Mouse (Mus musculus) thymus, adult 18-20 months (tissue): ENCODE results near the gene Tbc1d9.
"Not testable (repeated sequence)": the region's sequence is repeated elsewhere in the genome, so short reads cannot be mapped to it uniquely, and the experiment has no call there.

ENCODE experiments used
- DNase-seq, 2 experiments: peaks; one replicate each; pipeline ENCODE4 v3.0.0; 2022; ENCODE audit warnings: mixed read lengths in 2 of 2

The Tbc1d9 gene

GRCm38 (mm10) chr8:83244151-83244550 lies 79.0 kb downstream of the Tbc1d9 start:
- no peak for DNase-seq

GRCm38 (mm10) chr8:83250858-83251257 lies 85.7 kb downstream of the Tbc1d9 start:
- DNase-seq: no peak

GRCm38 (mm10) chr8:83251362-83252246 lies 86.5 kb downstream of the Tbc1d9 start:
- no peak for DNase-seq

GRCm38 (mm10) chr8:83252791-83253190 lies 87.6 kb downstream of the Tbc1d9 start:
- DNase-seq: no peak

- no peak for DNase-seq
These were observed 92.5 kb downstream of the Tbc1d9 start for GRCm38 (mm10) chr8:83257631-83258030.

GRCm38 (mm10) chr8:83260418-83261215 lies 95.5 kb downstream of the Tbc1d9 start:
- DNase-seq: peak in 1 of 2 experiments; percentile 24

- no peak for DNase-seq
These were observed 106.0 kb downstream of the Tbc1d9 start for GRCm38 (mm10) chr8:83271172-83271571.

GRCm38 (mm10) chr8:83272464-83272863 lies 107.3 kb downstream of the Tbc1d9 start:
- no peak for DNase-seq

GRCm38 (mm10) chr8:83274470-83274869 lies 109.3 kb downstream of the Tbc1d9 start:
- no peak for DNase-seq

- DNase-seq: no peak
These were observed 113.3 kb downstream of the Tbc1d9 start for GRCm38 (mm10) chr8:83278431-83278830.

GRCm38 (mm10) chr8:83285391-83285790 lies 120.2 kb downstream of the Tbc1d9 start:
- DNase-seq: no peak

GRCm38 (mm10) chr8:83290176-83290575 lies 125.0 kb downstream of the Tbc1d9 start, which contains the start of gene Ucp1:
Gene Ucp1, plus strand, starts transcription at chr8:83290352.
- DNase-seq: no peak

- no peak for DNase-seq
These were observed 132.2 kb downstream of the Tbc1d9 start for GRCm38 (mm10) chr8:83297375-83297774.

- DNase-seq: no peak
These were observed 135.0 kb downstream of the Tbc1d9 start for GRCm38 (mm10) chr8:83300135-83300534.

GRCm38 (mm10) chr8:83304946-83305345 lies 139.8 kb downstream of the Tbc1d9 start:
- no peak for DNase-seq

- no peak for DNase-seq
These were observed 144.7 kb downstream of the Tbc1d9 start for GRCm38 (mm10) chr8:83309836-83310235.

GRCm38 (mm10) chr8:83315084-83315483 lies 149.9 kb downstream of the Tbc1d9 start:
- not testable (repeated sequence) for DNase-seq

GRCm38 (mm10) chr8:83315691-83316090 lies 150.5 kb downstream of the Tbc1d9 start:
- DNase-seq: no peak

- DNase-seq: no peak
These were observed 155.4 kb downstream of the Tbc1d9 start for GRCm38 (mm10) chr8:83320543-83320942.

- no peak for DNase-seq
These were observed 157.2 kb downstream of the Tbc1d9 start for GRCm38 (mm10) chr8:83322374-83322773.
